14 mouse cellular contexts compared by ENCODE assay signal in genomic region chr19:26659976-26660375, GRCm38 (mm10).
"Had no signal": no experiment of that assay in that cellular context is flagged by ENCODE, and none has a peak within 500 bp of the region (broad histone marks: within the 10 kb centered on the region; RNA-seq: fewer than 3 reads in every experiment).

No protein-coding gene starts in this region.

- H3K9ac ChIP-seq: kidney, embryonic 15.5 days; liver, embryonic 15.5 days; midbrain, embryonic 15.5 days; neural tube, embryonic 13.5 days had no signal

- H3K4me3 ChIP-seq: kidney, embryonic 15.5 days; left cerebral cortex, adult 2 months; liver, embryonic 15.5 days; midbrain, embryonic 10.5 days; midbrain, embryonic 15.5 days; neural tube, embryonic 13.5 days had no signal

- H3K27ac ChIP-seq: kidney, embryonic 15.5 days; left cerebral cortex, adult 2 months; liver, embryonic 15.5 days; midbrain, embryonic 10.5 days; midbrain, embryonic 15.5 days; neural tube, embryonic 13.5 days had no signal

- H3K9me3 ChIP-seq: kidney, embryonic 15.5 days; liver, embryonic 15.5 days; midbrain, embryonic 10.5 days; midbrain, embryonic 15.5 days; neural tube, embryonic 13.5 days had no signal

- ATAC-seq: midbrain, embryonic 15.5 days had no signal

- H3K4me1 ChIP-seq: kidney, embryonic 15.5 days; liver, embryonic 15.5 days; midbrain, embryonic 10.5 days; midbrain, embryonic 15.5 days; neural tube, embryonic 13.5 days had no signal

- H3K36me3 ChIP-seq: liver, embryonic 15.5 days; midbrain, embryonic 10.5 days; midbrain, embryonic 15.5 days had no signal

- DNase-seq: kidney, adult 2 months; kidney, postnatal 25 days; lung, adult 2 months; lung, postnatal 10 days; lung, postnatal 4 days; retina, postnatal 1 day; thymus, adult 18-20 months; thymus, postnatal 14 days had no signal

- H3K4me2 ChIP-seq: kidney, embryonic 15.5 days; liver, embryonic 15.5 days; midbrain, embryonic 15.5 days; neural tube, embryonic 13.5 days had no signal

- H3K27me3 ChIP-seq: kidney, embryonic 15.5 days; liver, embryonic 15.5 days; midbrain, embryonic 15.5 days; neural tube, embryonic 13.5 days had no signal
